Mouse (Mus musculus) cerebellum, adult 11 months (tissue): ENCODE data around the gene Sco1.
A peak's percentile ranks its signal among the peaks of the same experiment; 100 is the strongest.
"Not testable (repeated sequence)": the region's sequence is repeated elsewhere in the genome, so short reads cannot be mapped to it uniquely, and the experiment has no call there.

ENCODE experiments used
- DNase-seq: peaks from one replicate; pipeline ENCODE4 v3.0.0; 2022

Sco1 gene

DNA sequence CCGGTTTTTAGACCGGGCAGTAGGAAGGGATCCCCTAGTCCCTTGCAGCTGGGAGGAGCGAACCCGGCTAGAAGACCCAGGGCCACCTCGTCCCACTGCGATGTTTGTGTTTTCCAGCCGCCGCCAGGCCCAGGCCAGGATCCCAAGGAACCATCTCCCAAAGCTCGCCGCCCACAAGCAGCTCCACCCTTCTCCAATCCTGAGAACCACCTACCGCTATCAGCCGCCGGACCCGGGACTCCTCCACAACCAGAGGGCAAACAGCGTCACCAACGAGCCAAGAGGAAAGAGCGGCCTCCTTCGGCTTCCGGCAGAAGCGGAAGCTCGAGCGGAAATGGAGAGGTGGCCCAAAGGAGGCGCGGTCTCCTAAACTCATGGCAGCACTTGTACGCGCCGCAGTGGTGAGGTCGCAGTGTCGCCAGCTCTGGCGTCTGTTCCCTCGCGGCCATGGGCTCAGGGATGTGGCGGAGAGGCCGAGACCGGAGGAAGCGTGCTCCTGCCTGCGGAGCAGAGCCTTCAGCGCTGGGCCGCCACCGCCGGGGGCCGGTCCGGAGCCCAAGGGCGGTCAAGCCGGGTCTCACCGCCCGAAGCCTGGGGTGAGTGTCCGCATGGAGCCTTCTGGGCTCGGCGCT lies at the start of gene Sco1, which contains the start of gene Adprm:
TSS of gene Sco1 (plus strand) at position 350 of the 632 bp plus-strand sequence.
TSS of gene Adprm (minus strand) at position 274 of the 632 bp plus-strand sequence.
- peak; percentile 80 for DNase-seq

DNA sequence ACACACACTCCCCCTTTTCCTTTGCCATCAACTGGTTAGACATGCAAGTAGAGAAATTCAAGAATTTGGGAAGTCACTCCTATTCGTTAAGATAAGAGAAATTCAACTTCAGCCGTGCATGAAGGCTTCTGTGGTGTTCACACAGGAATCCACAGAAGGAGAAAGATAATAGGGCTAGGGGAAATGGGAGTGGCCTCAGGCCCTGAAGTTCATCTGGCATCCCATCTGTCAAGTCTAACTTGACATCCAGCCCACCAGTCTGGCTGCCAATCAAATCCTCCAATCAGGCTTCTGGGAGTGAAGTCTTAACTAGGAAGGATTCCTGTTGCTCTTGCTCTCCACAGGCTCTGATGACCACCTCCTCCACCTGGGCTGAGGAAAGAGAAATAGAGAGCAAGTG lies 49.6 kb upstream of the Sco1 start:
- DNase-seq: no peak

DNA sequence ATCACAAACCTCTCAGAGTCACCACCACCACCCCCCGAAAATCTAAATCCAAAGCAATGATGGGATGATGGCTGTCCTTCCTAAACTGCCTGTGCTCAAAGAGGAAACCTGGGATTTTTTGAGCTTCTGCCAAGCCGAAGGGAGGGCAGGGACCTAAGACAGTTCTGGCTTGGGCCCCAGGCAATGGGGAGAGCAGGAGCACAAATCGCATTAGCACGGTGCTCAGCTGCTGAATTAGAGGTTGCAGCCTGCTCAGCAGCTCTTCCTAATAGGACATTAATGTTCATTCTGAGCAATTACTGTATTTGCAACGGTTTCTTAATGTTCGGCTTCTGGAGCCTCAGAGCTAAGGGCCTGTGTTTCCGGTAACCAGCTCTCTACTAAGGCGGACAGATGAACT lies 44.5 kb upstream of the Sco1 start:
- DNase-seq: no peak

DNA sequence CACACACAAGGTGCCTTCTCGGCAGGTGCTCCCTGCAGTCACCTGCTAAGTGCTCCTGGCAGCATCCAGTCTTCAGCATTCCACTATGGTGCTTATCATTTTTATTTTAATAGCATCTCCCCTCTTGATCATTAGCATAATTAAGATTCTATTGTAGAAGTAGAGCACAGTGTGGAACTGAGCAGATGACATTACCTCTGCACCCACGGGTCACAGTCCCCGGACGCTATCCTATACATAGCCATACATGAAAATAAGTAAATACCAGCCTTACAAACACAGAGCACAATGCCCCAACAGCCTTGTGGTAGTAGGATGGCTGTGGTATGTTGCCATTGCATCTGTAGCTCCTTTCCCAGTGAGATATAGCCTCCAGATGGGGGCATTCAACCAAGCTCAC lies 43.9 kb upstream of the Sco1 start:
- DNase-seq: no peak

DNA sequence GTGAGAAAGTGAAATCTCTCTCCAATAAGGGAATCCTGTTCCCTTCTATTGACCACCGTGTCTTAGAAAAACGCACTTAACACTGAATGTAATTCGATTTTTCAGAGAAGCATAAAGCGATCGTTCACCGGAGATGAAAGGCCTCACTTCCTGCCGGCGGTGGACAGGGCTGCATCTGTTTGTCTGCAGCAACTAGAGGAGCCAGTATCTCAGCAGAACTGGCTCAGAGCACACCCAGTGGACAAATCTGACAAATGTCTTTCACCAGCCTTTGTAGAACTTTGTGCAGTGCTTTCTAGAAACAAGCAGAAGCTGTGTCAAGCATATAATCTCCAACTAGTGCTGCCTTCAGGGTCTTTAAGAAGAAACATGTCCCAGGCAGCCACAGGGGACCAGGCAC lies 42.0 kb upstream of the Sco1 start:
- no peak for DNase-seq

- no peak for DNase-seq
Observed at GRCm38 (mm10) chr11:67011635-67012034, 40.8 kb upstream of the Sco1 start.

DNA sequence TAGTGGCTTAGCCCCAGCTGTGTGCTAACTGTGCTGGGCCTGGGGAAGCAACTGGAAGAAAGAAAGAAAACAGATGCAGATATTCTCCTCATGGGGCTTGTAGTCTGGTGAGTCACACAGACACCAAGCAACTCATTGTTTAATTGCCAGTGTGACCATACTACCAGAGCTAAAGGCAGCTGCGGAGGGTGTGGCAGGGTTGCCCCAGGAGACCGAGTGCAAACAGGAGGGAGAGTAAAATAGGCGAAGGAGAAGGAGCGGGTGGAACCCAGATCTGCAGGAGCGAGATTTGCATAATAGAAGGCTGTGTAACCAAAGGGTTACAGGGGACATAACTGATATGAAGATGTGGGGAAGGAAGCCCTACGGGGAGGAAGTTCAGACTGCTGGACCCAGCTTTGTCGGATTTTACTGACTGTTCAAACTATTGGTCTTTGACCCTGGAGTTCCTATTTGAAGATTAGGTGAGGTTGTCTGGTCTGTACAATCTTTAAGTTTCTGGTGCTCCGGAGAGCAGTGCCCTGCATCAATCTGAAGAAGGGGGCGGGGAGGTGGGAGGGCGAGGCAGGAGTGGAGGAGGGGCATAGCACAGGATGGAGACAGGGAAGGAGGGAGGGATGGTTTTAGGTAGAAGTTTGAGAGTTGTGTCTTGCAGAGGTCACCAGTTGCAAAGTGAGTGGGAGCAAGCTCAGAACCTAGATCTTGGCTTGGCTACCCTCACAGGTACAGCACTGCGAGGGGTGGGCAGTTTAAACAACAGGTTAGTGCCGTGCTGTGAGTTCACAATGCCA lies 34.5 kb upstream of the Sco1 start:
- no peak for DNase-seq

GRCm38 (mm10) chr11:67019711-67020475 lies 32.6 kb upstream of the Sco1 start:
- no peak for DNase-seq

- peak; percentile 43 for DNase-seq
Observed at GRCm38 (mm10) chr11:67020948-67021347, 31.5 kb upstream of the Sco1 start.

- no peak for DNase-seq
Observed at GRCm38 (mm10) chr11:67022354-67023115, 29.9 kb upstream of the Sco1 start.

- DNase-seq: not testable (repeated sequence)
Observed at GRCm38 (mm10) chr11:67023191-67023590, 29.3 kb upstream of the Sco1 start.

GRCm38 (mm10) chr11:67023802-67024340 lies 28.6 kb upstream of the Sco1 start:
- no peak for DNase-seq

DNA sequence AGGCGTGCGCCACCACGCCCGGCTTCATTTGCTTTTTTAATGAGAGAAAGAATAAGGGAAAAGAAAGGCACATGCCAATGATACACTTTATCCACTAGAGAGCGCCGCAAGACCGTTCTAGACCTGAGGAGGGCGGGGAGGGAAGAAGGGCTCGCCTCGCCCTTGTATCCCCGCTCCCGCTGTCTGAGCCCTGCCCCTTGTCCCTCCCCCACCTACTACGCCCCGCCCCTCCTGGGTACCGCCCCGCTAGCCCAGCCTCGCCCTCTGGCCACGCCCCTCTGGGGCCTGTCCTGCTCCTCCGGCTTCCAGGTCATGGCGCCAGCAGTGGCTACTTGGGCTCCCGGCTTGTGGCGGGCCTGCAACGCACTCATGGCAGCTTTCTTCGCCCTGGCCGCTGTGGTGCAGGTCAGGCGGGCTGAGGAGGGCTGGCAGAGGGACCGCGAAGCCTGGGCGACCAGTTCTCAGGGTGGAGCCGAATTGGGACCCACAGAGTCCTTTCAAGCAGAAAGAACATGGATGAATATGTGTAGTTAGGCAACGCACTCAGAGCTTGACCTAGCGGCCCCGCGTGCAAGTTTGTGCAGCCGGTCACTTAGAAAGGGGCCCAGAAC lies 27.5 kb upstream of the Sco1 start, which contains the start of gene Tmem220:
TSS of gene Tmem220 (plus strand) at position 288 of the 611 bp plus-strand sequence.
- peak; percentile 90 for DNase-seq

DNA sequence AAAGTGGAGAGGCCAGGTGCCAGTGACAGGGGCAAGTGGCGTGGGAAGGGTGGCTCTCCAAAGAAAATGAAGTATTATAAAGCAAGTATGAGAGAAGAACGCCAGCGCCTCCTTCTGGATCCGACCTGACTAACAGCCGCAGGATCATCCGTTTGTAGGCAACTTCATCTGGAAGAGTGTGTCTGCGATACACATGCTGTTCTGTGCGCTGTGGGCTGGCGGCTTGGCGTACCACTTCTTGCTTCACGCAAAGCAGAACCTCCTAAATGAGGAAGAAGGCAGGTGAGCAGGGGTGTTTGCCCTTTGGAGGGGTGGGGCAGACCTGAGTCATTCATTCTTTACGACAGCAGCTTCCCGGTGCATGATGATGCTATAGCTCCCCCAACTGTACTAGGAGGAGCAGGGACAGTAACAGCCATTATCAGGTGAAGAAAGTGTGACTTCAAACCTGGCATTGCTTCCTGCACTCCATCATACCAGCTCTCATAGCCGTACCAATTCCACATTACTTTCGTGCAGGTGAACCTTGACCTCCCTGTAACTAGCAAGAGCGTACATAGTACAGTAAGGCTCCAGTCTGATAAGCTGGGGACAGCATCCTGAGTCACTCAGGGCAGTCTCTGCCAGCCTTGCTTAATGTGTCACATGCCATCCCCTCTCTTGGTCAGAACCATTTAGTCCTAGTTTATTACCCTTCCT lies 21.4 kb upstream of the Sco1 start:
- DNase-seq: no peak

GRCm38 (mm10) chr11:67031603-67031915 lies 20.9 kb upstream of the Sco1 start:
- DNase-seq: no peak

GRCm38 (mm10) chr11:67034775-67035485 lies 17.5 kb upstream of the Sco1 start:
- no peak for DNase-seq

GRCm38 (mm10) chr11:67036229-67036628 lies 16.2 kb upstream of the Sco1 start:
- DNase-seq: no peak

- DNase-seq: no peak
Observed at GRCm38 (mm10) chr11:67036892-67037291, 15.6 kb upstream of the Sco1 start.

DNA sequence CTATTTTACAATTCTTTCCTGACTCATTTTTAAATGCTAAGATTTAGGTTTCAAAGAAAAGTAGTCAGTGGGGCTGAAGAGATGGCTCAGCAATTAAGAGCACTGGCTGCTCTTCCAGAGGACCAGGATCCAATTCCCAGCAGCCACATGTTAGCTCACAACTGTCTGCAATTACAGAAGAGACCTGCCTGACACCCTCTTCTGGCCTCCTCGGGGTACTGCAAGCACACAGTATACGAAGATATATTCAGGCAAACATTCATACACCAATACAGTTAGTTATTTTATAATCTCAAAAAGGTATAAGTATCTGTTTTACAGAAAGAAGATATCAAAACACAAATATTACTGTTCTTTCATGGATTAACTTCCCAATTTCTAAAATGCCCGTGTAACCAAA lies 12.7 kb upstream of the Sco1 start:
- DNase-seq: no peak

GRCm38 (mm10) chr11:67040483-67040882 lies 12.0 kb upstream of the Sco1 start:
- DNase-seq: no peak

DNA sequence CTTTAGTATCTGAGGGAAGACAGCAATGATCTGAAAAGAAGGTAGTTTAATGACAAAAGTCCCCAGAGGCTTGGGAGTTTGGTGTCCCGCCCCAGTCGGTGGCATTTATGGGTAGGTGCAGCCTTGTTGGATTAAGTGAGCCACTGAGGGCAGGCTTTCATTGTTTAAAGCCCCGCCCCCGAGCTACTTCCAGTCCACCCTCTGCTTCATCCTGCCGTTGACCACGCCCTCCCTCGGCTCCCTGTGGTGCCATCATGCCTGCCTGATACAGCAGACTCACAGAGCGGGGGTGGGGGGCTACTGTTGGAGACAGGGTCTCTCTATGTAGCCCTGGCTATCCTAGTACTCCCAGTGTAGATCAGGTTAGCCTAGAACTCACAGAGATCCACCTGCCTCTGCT lies 9.5 kb upstream of the Sco1 start:
- DNase-seq: no peak
